Mouse (Mus musculus): Measurements from ENCODE around the gene H2afv. TPM values are rescaled to one million over a fixed set of nuclear protein-coding genes. Genes with fewer than 3 reads are reported as not detected.
"Not testable (repeated sequence)": the region's sequence is repeated elsewhere in the genome, so short reads cannot be mapped to it uniquely, and the experiment has no call there.

Gene H2afv
- total RNA-seq, 2 experiments from 2014 or later: 70.4 to 83.8 TPM

- intact Hi-C loops (cut with DNase I): loop anchor here (2.0 kb wide), 1 partner anchor 24 kb away; no protein-coding TSS in a partner anchor
These were observed 27.2 kb downstream of the H2afv start for GRCm38 (mm10) chr11:6417069-6417468.

DNA sequence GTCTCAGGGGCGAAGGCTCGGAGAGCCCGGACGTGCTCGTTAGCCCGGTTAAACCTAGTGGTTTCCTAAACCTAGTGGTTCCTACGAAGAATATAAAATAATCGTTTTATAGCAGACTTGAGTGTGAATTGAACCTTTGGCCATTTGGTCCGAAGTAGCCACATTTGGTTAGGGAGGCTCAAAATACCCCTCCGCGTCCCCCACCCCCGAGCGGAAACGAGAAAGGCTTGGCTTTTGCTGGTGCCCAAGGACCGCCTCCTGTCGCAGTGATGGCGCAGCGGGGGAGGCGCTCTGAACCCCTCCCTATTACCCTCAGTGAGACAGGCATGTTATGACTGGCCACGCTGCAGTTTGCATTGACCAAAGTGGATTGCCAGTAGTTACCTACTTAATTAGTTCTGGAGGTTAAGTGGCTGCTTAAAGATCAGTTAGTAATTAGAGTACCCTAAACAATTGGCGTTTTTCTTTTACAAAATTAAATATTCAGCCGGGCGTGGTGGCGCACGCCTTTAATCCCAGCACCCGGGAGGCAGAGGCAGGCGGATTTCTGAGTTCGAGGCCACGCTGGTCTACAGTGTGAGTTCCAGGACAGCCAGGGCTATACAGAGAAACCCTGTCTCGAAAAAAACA is 27.7 kb downstream of the H2afv start:
- intact Hi-C loops (cut with DNase I): loop anchor here (2.0 kb wide), 1 partner anchor 24 kb away; no protein-coding TSS in a partner anchor
- DNase-seq: peak; percentile 74 to 79

More at GRCm38 (mm10) chr11:6417069-6417468, 27.2 kb downstream of the H2afv start:
- no peak for DNase-seq

DNA sequence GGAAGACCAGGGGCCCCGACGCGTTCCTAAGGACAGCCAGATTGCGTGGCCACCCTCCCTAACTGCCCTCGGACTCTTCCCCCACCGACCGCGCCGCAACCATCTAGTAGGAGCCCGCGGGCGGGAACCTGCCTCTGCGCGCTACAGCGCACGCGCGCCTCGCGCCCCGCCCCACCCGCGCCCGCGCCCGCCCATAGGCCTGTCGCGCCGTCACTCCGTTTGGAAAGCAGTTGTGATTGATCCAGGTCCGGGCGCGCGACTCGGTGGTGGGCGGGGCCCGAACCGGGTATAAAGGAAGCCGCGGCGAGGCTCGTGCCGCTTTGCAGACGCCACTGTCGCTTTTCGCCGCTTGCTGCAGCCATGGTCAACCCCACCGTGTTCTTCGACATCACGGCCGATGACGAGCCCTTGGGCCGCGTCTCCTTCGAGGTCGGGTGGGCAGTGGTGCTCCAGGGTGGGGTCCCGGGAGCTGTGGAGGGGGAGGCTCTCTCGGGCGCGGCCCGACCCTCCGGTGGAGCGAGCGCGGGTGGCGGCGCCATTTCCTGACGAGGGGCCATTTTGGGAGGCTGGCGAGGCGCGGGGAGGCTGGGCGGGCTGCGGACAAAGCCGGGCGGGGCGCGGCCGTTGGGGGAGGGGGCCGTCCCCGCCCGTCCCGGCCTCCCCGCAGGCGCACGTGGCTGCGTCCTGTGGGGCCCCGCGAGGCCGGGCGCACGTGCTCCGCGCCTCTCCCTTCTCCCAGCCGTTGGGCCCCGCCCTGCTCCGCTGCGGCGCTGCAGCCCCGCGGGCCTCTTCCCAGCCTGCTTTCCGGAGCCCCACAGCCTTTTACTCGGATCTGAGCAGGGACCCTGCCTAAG is 28.5 kb downstream of the H2afv start:
- DNase-seq: peak; percentile 99 to 100
- intact Hi-C loops (cut with DNase I): loop anchor here (2.0 kb wide), 1 partner anchor 25 kb away; no protein-coding TSS in a partner anchor

- intact Hi-C loops (cut with DNase I): no loop called here
- DNase-seq: peak in 1 of 2 experiments; percentile 32
These were observed 29.3 kb downstream of the H2afv start, which contains the start of gene Ppia for GRCm38 (mm10) chr11:6414751-6415550. Gene Ppia, plus strand, starts transcription at chr11:6415443.

DNA sequence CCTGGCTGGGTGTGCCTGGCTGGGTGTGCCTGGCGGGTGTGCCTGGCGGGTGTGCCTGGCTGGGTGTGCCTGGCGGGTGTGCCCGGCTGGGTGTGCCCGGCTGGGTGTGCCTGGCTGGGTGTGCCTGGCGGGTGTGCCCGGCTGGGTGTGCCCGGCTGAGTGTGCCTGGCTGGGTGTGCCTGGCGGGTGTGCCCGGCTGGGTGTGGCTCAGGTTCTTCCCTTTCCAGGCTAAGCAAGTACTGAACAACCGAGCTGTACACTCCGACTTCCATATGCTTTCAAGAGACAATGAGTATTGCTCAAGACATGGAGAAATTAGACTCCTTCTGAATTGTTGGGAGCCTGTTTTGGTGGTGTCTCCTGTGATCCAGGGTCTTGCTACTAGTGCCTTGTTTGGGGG is 31.0 kb downstream of the H2afv start:
- intact Hi-C loops (cut with DNase I): no loop called here

GRCm38 (mm10) chr11:6411684-6412083 is 32.6 kb downstream of the H2afv start:
- intact Hi-C loops (cut with DNase I): loop anchor here (1.0 kb wide), 1 partner anchor 45 kb away; no protein-coding TSS in a partner anchor
- DNase-seq: peak; percentile 85 to 90

More for the DNA sequence above, 31.0 kb downstream of the H2afv start:
- no peak for DNase-seq

DNA sequence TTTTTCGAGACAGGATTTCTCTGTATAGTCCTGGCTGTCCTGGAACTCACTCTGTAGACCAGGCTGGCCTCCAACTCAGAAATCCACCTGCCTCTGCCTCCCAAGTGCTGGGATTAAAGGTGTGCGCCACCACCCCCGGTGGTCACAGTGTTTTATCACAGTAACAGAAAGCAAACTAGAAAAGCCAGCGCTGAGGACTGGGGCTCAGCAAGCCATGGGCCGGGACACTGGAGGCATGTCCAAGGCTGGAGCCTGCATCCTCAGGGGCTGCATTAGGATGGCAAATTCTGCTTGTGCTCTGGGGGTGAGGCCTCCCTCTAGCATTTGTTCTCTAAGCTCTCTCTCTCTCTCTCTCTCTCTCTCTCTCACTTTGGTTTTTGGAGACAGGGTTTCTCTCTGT is 33.5 kb downstream of the H2afv start:
- intact Hi-C loops (cut with DNase I): loop anchor here (1.0 kb wide), 1 partner anchor 44 kb away; no protein-coding TSS in a partner anchor
- DNase-seq: not testable (repeated sequence)

DNA sequence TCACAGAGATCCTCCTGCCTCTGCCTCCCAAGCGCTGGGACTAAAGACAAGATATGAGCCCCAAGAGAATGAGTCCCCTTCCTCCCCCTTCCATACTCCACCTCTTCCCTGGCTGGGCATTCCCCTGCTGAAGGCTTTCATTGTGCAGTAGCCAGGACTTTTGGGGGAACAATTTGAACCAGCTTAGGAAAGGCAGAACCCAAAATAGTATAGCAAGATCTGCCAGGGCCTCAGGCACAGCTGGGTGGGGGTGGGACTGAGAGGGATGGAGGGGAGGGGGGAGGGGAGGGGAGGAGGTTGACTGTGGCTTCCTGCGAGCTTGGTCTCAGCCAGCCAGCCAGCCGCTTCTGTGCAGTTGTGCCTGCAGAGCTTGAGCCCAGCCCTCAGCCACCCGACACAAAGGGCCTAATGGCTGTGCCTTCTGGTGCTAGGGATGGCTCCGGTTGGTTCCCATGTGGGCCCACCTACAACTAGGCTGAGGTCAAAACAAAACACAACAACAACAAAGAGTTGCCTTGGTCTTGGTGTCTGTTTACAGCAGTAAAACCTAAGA is 34.1 kb downstream of the H2afv start:
- DNase-seq: no peak
- intact Hi-C loops (cut with DNase I): no loop called here

DNA sequence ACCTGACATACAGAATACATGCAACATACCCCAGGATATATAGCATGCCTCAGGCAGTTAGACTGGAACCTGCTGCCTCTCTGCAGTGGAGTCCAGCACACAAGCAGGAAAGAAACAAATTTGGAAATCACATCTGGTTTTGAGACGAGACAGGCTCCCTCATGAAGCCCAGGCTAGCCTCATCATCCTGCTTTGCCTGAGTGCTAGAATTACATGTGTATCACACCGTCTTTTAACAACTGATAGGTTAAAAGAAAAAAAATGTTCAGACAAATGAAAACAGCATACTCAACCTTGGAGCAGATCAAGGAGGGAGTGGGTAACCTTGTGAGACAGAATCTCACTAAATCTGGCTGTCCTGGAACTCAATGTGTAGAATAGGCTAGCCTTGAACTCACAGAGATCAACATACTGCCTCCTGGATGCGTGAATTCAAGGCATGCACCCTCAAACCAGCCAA is 37.1 kb downstream of the H2afv start:
- no peak for DNase-seq
- intact Hi-C loops (cut with DNase I): no loop called here

DNA sequence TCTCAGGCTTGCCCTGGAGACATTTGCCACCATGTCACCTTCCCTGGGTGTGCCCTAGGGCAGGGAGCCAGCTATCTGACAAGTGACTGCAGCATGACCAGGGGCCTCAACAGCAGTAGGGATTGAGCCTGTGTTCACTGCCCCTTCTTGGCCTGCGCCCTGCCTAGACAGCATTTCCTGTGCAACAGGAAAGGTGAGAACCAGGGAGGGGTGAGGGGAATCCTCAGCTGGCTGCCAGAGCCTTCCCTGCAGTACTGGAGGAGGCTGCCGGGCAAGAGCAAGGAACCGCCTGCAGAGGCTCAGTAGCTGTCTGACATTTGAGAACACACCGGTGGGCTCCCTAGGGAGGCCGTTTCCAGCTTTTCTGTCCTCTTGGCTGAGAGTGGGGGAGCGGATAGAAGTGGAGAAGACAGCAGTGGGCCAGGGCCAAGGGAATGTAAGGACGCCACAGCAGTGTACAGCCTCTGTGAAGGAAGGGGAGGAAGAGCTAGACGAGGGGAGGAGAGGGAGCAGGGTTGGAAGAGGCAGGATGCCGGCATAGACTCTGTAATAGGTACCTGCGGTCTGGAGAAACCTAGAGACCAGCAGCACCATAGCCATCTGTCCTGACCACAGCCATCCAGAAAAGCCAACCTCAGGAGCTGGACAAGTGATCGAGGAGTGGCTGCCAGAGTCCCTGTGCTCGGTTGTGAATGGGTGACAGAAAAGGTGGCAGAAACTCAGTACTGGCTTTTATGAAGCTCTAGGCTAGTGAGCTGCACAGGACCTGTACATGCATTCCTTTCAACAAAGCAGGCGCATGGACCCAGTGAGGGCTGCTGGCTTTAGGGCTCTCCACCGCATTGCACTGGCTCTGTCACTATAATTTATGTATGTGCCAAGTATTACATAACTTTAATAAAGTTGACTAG is 37.7 kb downstream of the H2afv start:
- peak; percentile 69 to 78 for DNase-seq
- intact Hi-C loops (cut with DNase I): no loop called here

DNA sequence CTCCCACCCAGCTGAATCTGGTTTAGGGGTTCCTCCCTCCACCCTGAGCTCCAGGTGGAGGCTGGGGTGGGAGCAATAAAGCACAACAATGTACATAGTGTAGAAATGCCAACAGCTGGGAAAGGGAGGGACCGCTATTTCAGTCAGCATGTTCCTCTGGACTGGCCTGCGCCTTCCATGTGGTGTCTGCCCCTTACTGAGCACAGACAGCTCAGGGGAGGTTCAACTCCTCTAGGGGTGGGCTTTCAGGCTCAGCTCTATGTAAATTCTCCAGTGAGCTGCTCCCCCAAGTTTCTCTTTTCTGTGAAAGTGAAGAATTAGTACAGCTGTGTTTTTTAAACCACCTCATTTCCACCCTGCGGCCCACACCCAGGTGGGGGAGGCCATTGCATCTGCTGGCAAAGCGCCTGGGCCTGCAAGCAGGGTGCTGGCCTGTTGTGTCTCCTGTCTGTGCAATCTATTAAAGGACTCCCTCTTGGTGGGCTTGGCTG is 38.6 kb downstream of the H2afv start:
- intact Hi-C loops (cut with DNase I): no loop called here
- DNase-seq: peak; percentile 61

GRCm38 (mm10) chr11:6404699-6405566 is 39.3 kb downstream of the H2afv start:
- intact Hi-C loops (cut with DNase I): no loop called here
- DNase-seq: peak in 1 of 2 experiments; percentile 47

GRCm38 (mm10) chr11:6403830-6404405 is 40.3 kb downstream of the H2afv start:
- DNase-seq: no peak
- intact Hi-C loops (cut with DNase I): no loop called here

DNA sequence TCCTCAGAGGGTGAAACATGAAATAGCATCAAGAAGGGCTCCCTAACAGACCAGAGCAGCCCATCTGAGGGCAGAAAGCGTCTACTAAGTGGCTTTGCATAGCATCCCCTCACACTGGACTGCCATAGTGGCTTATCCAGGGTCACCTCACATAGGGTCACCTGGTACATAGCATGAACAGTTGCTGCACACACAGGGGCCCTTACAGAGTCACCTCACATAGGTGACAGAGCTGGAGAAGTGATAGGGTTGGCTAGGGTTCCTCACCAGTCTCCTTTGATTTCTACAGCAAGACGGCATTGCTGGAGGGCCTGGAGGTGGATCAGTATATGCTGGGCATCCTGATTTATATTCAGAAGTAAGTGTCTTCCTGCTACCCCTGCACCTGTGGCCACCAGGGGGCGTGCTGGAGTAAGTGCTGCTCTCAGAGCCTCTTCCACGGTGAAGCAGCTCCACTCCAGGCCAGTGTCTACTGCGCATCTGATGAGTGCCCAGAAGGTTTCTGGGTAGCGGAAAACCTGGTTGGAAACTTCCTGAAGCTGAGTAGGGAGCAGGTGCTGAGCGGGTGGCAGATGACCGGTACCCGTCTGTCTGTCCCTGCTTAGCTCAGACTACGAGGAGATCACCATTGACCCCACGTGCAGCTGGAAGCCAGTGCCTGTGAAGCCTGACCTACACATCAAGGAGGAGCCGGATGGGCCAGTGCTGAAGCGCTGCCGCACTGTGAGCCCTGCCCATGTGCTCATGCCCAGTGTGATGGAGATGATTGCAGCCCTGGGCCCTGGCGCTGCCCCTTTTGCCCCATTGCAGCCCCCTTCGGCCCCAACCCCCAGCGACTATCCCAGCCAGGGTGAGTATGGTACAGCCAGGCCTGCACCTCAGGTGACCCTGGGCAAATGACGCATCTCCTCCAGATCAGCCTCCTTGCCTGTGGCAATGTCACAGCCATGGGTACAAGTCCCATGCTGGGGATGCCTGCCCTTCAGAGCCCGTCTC is 41.4 kb downstream of the H2afv start:
- intact Hi-C loops (cut with DNase I): no loop called here
- peak; percentile 72 to 79 for DNase-seq

DNA sequence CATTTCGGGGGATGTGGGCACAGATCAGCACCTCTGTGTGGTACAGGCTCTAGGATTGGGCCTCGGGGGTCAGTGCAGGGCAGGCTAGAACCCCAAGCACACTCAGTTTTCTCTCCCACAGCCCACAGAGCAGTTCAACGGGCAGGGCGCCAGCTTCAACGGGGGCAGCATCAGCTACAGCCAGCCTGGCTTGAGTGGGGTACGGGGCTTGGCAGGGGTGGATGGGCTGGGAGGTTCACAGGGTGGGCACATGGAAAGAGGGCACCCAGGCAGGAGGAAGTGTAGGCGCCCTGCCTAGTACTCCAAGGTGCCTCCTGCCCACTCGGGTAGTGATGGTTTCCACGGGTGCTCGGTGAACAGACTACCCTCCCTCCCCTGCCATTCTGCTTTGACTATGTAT is 46.1 kb downstream of the H2afv start:
- no peak for DNase-seq
- intact Hi-C loops (cut with DNase I): no loop called here

DNA sequence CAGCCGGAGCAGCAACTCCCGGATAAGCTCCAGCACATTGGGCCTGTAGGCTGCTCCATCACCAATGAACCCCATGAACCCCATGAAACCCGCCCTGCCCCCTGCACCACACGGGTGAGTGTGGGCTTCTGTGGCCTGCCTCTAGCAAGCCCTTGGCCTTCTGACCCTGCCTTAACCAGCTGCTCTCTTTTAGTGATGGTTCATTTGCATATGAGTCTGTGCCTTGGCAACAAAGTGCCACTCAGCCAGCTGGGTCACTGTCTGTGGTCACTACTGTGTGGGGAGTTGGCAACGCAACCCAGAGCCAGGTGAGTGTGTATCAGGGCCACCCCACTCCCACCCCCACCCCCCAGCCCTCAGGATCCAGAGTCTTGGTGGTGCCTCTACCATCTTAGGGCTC is 48.7 kb downstream of the H2afv start:
- DNase-seq: no peak
- intact Hi-C loops (cut with DNase I): no loop called here
